Mouse (Mus musculus) gastrocnemius, adult 2 months (tissue): Measurements from ENCODE around the gene Rel. TPM values are rescaled to one million over a fixed set of nuclear protein-coding genes. Genes with fewer than 3 reads are reported as not detected.
"Not testable (repeated sequence)": the region's sequence is repeated elsewhere in the genome, so short reads cannot be mapped to it uniquely, and the experiment has no call there.

Source experiments
- DNase-seq: peaks from one replicate; pipeline ENCODE4 v3.0.0; 2022
- H3K27ac ChIP-seq: fragments of 200-600 bp; 2 replicates; pipeline ENCODE4 v1.8.1; 2022; ENCODE audit warnings: mild to moderate bottlenecking
- H3K4me3 ChIP-seq: fragments of 200-600 bp; 2 replicates; pipeline ENCODE4 v1.8.1; 2022; ENCODE audit warnings: mild to moderate bottlenecking, moderate library complexity
- CTCF ChIP-seq: fragments of 200-600 bp; IDR thresholded peaks from 2 replicates; pipeline ENCODE4 v1.8.1; 2022; ENCODE audit warnings: antibody characterized with exemption, mild to moderate bottlenecking, moderate library complexity
- intact Hi-C: fragments of 180-260 bp; cut with DNase I; formaldehyde crosslinking; loops from one replicate; pipeline ENCODE4 v1.15.1; 2025
- total RNA-seq, 2 experiments: library from RNA; stranded (reverse); gene quantifications; 2 replicates each; pipeline ENCODE4 v1.2.3; 2021

Rel gene
- total RNA-seq, 2 experiments from 2014 or later: 3.1 to 3.8 TPM

DNA sequence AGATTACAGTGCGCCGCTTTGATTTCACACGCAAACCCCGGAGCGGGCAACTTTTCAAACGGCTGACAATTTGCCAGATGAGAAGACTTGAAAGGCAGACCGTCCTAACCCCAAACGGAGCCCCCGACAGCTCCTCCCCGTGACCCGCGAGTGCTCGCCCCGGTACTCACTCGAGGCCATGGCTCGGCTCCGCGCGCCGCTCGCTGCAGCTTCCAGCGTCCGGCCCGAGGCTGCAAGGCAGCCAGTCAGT is 335 bp downstream of the Rel start:
- no peak for TF ChIP-seq CTCF

DNA sequence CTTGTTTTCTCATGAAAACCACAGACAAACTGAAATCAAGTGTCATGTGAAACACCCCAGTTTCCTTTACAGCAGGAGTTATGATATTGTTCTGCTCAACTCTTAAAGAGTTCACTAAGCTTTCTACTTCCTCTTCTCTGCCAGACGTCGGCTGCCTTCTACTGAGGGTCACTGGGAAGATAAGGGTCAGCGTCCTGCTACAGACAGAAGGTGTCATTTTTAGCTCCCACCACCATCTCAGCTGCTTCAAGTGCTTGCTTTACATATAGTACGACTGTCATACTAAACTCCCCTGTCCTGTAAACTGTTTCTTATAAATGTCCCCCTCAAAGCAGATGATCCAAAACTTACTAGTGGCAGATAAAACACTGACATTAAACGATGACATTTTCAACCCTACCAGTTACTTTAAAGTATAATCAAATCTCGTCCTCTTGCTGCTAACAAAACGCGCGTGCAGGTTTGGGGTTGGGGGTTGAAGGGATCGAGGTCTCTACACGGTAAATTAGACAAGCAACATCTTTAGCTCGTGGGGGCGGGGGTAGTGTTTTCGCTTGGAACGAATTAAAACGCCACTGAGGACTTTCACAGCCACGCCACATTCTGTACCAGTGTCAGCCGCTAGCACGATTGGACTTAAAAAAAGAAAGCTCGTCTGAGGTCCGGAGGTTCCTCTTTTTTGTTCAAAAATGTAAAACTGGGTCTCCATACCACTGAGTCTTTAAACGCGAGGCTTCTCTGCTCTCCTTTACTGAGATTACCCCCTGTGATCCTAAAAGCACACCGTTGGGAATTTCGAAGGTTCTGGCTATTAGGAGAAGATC is 872 bp downstream of the Rel start:
- TF ChIP-seq CTCF: no peak
- Histone ChIP-seq H3K4me3 (peak overlapping the region; percentile 93), H3K27ac (peak overlapping the region; percentile 100)
- DNase-seq: peak; percentile 32
- intact Hi-C loops: loop anchor here (2.0 kb wide), 2 partner anchors 105 to 125 kb away; partner anchors contain the start of genes Papolg, Pex13 and Pus10

More for the DNA sequence above, 335 bp downstream of the Rel start:
- Histone ChIP-seq H3K4me3 (peak overlapping the region; percentile 93), H3K27ac (peak overlapping the region; percentile 100)
- intact Hi-C loops: loop anchor here (2.0 kb wide), 2 partner anchors 106 to 124 kb away; partner anchors contain the start of genes Papolg, Pex13 and Pus10
- DNase-seq: no peak

DNA sequence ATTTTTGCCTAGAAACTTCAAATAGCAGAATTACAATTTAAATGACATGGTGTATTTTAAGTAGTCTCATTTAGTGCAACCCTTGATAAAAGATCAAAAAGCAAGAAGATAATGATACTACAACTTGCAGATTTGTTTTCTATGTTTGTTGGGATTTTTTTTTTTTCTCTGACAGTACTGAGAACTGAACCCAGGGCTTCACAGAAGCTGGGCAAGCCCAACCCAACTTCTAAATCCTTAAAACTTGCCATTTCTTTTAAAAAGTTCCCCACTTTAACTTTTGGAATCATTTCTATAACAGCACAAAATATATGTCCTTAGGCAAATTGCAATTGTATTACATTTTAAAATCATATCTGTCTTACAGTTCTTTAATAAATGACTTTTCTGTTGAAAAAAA is 1.7 kb downstream of the Rel start:
- H3K4me3 ChIP-seq: peak overlapping the region; percentile 93
- intact Hi-C loops: no loop called here
- peak overlapping the region; percentile 100 for H3K27ac ChIP-seq
- DNase-seq: no peak
- TF ChIP-seq CTCF: no peak

DNA sequence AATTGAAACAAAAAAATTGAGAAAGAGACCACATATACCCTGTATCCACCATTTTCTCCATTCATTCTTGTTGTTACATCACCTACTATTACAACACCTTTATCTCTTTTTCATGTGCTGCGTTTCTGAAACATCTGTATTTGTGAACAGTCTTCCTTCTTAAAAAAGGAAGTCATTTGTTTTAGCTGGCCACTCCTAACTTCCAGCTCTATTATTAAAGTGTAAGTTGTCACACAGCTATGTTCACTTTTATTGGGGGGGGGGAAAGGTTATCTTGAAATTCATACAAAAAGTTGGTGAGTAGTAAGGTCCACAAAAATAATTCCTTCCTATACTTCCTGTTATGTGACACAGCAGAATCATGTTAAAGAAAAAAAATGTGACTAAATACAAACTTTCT is 2.8 kb downstream of the Rel start:
- Histone ChIP-seq H3K4me3 (no peak overlapping the region), H3K27ac (no peak overlapping the region)
- no peak for DNase-seq
- no peak for TF ChIP-seq CTCF
- intact Hi-C loops: no loop called here

DNA sequence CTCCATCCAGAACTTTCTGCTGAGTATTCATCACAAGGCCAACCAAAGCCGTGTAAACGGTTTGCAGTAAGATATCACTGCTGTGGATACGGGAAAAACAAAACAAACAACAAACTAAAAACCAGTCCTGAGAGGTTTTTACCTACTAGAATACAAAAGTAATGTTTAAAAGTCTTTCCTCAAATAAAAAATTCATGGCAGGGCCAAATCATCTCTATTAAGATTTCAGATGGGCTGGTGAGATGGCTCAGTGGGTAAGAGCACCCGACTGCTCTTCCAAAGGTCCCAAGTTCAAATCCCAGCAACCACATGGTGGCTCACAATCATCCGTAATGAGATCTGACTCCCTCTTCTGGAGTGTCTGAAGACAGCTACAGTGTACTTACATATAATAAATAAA is 3.4 kb downstream of the Rel start:
- intact Hi-C loops, DNase-seq, H3K4me3 ChIP-seq, H3K27ac ChIP-seq: not testable (repeated sequence)

DNA sequence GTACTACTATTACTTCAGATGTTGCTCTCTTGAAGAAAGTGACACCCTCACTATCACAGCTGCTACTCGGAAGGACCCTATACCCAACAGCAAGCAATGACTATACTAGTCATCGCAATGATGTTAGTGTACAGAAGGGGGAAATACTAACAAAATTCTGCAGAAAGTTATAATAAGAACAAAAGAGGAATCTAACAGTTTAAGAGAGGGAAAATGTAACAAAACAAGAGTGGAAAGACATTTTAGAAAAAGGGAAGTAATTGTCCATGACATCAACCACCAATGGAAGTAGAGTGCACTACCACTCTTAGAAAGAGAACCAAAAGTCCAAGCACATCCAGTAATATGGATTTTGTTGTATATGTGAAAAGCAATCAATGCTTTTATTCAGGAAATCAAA is 8.1 kb downstream of the Rel start:
- intact Hi-C loops: no loop called here
- no peak overlapping the region for H3K4me3 ChIP-seq
- no peak for TF ChIP-seq CTCF
- no peak for DNase-seq
- H3K27ac ChIP-seq: no peak overlapping the region

DNA sequence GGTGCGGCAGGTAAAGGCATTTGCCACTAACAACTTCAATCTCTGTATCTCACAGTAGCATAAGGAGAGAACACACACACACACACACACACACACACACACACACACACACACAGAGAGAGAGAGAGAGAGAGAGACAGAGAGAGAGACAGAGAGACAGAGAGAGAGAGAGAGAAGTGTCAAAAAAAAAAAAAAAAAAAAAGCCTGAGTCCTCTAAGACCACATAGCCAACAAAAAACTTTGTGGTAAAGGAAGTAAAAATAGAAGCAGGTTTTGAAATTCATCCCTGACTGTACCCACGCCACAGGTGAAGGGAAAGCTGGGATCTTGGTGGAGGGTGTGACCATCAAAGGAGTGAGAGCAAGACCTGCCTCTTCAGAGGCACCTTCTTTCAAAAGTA is 12.6 kb downstream of the Rel start:
- intact Hi-C loops: no loop called here
- no peak overlapping the region for H3K4me3 ChIP-seq
- no peak for DNase-seq
- no peak for TF ChIP-seq CTCF
- H3K27ac ChIP-seq: no peak overlapping the region

DNA sequence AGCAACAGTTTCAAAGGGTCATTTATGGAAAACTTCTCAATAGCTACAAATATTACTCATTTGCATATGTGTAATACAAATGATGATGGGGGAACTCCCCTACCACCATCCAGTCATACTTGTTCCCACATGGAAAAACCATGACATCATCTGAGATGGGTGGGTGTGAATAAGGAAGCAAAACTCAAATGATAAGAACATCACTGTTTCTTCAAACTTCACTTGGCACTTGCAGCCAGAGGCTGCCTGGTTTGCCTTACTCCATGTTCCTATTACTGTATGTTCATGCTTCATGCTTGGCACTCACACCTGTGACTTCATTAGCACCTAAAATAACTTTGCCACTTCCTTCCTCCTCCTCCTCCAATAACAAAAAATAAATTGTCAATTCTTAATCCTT is 16.4 kb downstream of the Rel start:
- no peak overlapping the region for H3K27ac ChIP-seq
- TF ChIP-seq CTCF: no peak
- DNase-seq: no peak
- H3K4me3 ChIP-seq: no peak overlapping the region
- intact Hi-C loops: no loop called here

DNA sequence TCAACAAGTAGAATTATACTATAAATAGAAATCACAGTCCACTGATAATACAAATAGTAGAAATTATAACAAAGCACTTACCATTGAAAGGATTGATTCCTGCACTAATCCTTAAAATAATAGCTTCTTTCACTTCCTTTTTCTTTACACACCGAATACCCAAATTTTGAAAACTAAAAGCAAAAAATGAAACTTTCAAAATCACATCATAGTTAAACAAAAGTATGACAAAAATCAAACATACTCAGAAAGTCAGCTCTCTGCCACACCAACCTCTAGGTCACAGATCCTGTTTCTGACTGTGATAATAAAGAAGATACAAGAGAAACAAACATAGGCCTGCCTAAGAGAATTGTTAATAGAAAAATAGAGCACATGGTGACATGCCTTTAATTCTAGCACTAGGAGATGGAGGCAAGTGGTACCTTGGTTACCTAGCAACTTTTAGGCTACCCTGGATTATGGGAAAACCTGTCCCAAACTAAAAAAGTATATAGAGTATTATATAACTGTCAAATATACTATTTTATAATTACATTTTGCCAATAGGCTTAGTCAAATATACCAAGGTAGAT is 17.5 kb downstream of the Rel start:
- no peak for DNase-seq
- TF ChIP-seq CTCF: no peak
- intact Hi-C loops: no loop called here
- H3K27ac ChIP-seq: no peak overlapping the region
- no peak overlapping the region for H3K4me3 ChIP-seq

DNA sequence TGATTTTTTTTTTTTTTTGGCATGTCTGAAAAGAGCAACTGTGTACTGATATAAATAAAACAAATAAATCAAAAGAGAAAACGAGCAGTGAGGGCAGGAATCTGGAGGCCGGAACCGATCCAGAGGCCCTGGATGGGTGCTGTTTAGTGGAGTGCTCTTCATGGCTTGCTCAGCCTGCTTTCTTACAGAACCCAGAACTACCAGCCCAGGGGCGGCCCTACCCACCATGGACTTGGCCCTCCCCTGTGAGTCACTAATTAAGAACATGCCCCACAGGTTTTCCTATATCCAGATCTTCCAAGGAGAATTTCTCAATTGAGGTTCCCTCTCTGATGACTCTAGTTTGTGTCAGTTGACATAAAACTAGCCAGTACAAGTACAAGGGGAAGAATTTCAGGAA is 24.7 kb downstream of the Rel start:
- H3K27ac ChIP-seq: no peak overlapping the region
- TF ChIP-seq CTCF: no peak
- DNase-seq: no peak
- H3K4me3 ChIP-seq: no peak overlapping the region
- intact Hi-C loops: no loop called here

DNA sequence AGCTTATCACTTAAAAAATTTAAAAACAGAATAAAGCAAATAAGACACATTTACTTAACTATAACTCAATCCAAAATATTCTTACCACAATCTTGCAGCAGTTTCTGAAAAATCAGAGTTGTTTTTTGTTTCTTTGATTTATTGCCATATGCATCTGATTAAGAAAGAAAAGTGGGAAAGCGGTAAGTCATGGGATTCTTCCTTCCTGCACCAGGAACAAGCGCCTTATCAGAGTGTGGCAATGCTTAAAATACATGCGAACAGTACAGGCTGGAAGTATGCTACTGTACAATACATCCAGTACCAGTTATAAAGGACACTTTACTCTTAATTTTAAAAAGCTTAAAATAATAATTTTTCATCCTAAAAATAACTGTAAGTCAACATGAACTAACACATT is 26.4 kb downstream of the Rel start:
- intact Hi-C loops: no loop called here

DNA sequence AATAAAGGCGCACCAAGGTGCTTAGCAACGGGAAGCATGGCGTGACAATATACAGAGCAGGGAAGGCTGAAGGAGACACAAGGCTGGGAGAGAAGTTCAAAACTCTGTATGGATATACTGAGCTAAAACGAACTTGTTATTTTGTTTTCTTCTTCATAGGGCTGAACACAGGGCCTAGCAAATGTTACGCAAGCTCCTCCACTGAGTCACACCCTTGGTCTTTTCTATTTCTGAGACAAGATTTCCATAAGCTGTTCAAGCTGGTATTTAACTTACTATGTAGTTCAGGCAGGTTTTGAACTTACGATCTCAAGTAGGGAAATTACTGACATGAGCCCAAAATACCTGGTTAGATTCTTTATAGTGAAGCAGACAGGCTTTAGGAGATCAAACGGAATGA is 29.4 kb downstream of the Rel start:
- no peak for TF ChIP-seq CTCF
- intact Hi-C loops: no loop called here
- Histone ChIP-seq H3K27ac (no peak overlapping the region), H3K4me3 (no peak overlapping the region)
- DNase-seq: no peak

More for the DNA sequence above, 26.4 kb downstream of the Rel start:
- no peak overlapping the region for H3K4me3 ChIP-seq
- no peak overlapping the region for H3K27ac ChIP-seq
- TF ChIP-seq CTCF: no peak
- no peak for DNase-seq

DNA sequence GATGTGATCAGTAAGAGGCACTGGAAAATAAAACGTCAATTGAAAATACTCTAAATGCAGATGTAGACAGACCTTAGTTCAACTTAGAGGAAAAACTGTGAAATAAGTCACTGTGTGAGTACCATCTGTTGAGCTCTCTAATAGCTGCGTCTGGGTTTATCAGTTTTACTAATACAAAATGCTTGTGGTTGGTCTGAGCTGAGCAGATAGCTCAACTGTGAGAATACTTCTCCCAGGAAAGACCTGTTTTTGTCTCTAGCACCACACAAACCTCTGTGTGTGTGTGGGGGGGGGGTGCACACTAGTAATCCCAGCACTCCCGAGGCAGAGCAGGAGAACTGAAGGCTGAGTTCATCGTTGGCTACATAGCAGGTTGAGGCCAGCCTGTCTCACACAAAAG is 29.9 kb downstream of the Rel start:
- no peak for DNase-seq
- intact Hi-C loops: no loop called here
- Histone ChIP-seq H3K27ac (no peak overlapping the region), H3K4me3 (no peak overlapping the region)
- no peak for TF ChIP-seq CTCF

DNA sequence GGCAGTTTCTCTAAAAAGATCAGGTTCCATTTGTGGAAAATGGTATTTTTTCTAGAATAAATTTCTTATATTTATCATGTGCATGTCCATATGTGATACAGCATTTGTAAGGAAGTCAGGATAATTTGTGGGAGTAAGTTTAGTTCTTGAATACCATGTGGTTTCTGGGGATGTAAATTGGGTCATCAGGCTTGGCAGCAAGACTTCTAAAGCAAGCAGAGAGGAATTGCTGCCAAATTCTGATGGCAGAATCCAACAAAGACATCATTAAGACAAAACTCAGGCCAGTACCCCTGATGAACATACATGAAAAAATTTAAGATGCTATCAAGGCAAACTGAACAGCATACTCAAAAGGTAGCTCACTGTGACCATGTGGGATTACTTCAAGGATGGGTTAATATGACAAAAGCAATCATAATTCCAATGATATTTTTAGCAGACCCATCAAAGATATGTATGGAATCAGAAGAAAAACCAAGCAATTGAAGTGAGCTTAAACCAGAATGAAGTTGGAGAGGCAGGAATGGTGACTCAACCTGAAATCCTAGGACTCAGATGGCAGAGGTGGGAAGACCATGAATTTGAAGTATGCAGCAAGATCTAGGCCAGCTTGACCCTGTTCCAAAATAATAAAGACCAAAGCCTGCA is 34.8 kb downstream of the Rel start:
- Histone ChIP-seq H3K27ac (no peak overlapping the region), H3K4me3 (no peak overlapping the region)
- DNase-seq: no peak
- no peak for TF ChIP-seq CTCF
- intact Hi-C loops: no loop called here
